ENCODE assay signal across 9 mouse cellular contexts in genomic region chr4:136678480-136678879, GRCm38 (mm10). TPM values are rescaled to one million over a fixed set of nuclear protein-coding genes. Genes with fewer than 3 reads are reported as not detected.
DNase-seq lines count a peak whose midpoint lies in the region; ATAC-seq and TF ChIP-seq lines count a peak whose summit lies in the region.
"Had no signal": no experiment of that assay in that cellular context is flagged by ENCODE, and none has a peak within 500 bp of the region (broad histone marks: within the 10 kb centered on the region; RNA-seq: fewer than 3 reads in every experiment).

No protein-coding gene starts in this region.

- no peaks in the 10 kb centered on the region for H3K27me3 ChIP-seq in embryonic facial prominence, embryonic 11.5 days (ENCODE audit: control insufficient read depth, insufficient read depth, low read length)

- peak; percentile 75 to 78 for DNase-seq in CD8-positive naive resting alpha-beta T cell, adult 2 months (ENCODE audit: low read depth in 2 of 2, low spot score in 2 of 2)
- peak; percentile 88 to 90 for DNase-seq in adrenal gland, postnatal 36 days
- peak; percentile 90 for DNase-seq in embryonic facial prominence, embryonic 11.5 days (ENCODE audit: low spot score)
- DNase-seq in kidney, postnatal 36 days: peak; percentile 82 to 91
- peak; percentile 79 for DNase-seq in lung, adult 2 months
- peak; percentile 70 for DNase-seq in ovary, postnatal 10 days (ENCODE audit: low spot score)
- DNase-seq in thymus, postnatal 0 days (ENCODE audit: low spot score): peak; percentile 86

- WGBS in embryonic facial prominence, embryonic 11.5 days: 4% methylated on average over 3 of the region's 3 CpGs
- WGBS in lung, adult 2 months: 4% methylated on average over 3 of the region's 3 CpGs

- no peaks in the 10 kb centered on the region for H3K9me3 ChIP-seq in embryonic facial prominence, embryonic 11.5 days (replicated peaks; ENCODE audit: control insufficient read depth, low read length)
- H3K9me3 ChIP-seq: heart, embryonic 15.5 days had no signal

- peak; percentile 95 for TF ChIP-seq CTCF in lung, adult 2 months (IDR thresholded peaks at IDR 0.05; ENCODE audit: insufficient read depth, low read length)

- no peak overlapping the region for H3K9ac ChIP-seq in embryonic facial prominence, embryonic 11.5 days (replicated peaks; ENCODE audit: low read length)
- H3K9ac ChIP-seq: heart, embryonic 15.5 days had no signal

- TF ChIP-seq POLR2A in lung, adult 2 months (IDR thresholded peaks at IDR 0.05; ENCODE audit: borderline replicate concordance, extremely low read depth, low read depth, low read length): no peak

- no peak overlapping the region for H3K4me3 ChIP-seq in embryonic facial prominence, embryonic 11.5 days (ENCODE audit: low read depth, low read length)
- no peak overlapping the region for H3K4me3 ChIP-seq in lung, adult 2 months (replicated peaks; ENCODE audit: extremely low read depth, low read depth, low read length)
- H3K4me3 ChIP-seq: heart, embryonic 15.5 days had no signal

- no peaks in the 10 kb centered on the region; the same call in none of the 2 replicates for H3K4me1 ChIP-seq in embryonic facial prominence, embryonic 11.5 days (ENCODE audit: control insufficient read depth, insufficient read depth, low read length)
- no peaks in the 10 kb centered on the region for H3K4me1 ChIP-seq in lung, adult 2 months (ENCODE audit: control insufficient read depth, insufficient read depth, low read length)
- H3K4me1 ChIP-seq: heart, embryonic 15.5 days had no signal

- H3K36me3 ChIP-seq in embryonic facial prominence, embryonic 11.5 days (replicated peaks; ENCODE audit: control insufficient read depth, insufficient read depth, low read depth, low read length): no peaks in the 10 kb centered on the region
- H3K36me3 ChIP-seq: heart, embryonic 15.5 days had no signal

- H3K4me2 ChIP-seq in embryonic facial prominence, embryonic 11.5 days (ENCODE audit: low read depth, low read length): no peak overlapping the region
- H3K4me2 ChIP-seq: heart, embryonic 15.5 days had no signal

- no peak overlapping the region for H3K27ac ChIP-seq in embryonic facial prominence, embryonic 11.5 days (replicated peaks; ENCODE audit: low read depth, low read length)
- H3K27ac ChIP-seq: heart, embryonic 15.5 days had no signal

- no peak for ATAC-seq in embryonic facial prominence, embryonic 11.5 days (replicated peaks; ENCODE audit: insufficient number of reproducible peaks, low FRiP score, low TSS enrichment, low read depth)
- ATAC-seq in granulocyte monocyte progenitor cell, adult 5-6 weeks (replicated peaks; ENCODE audit: poor library complexity, severe bottlenecking): peak; percentile 72

RNA-seq across cellular contexts. Expression of gene Lactbl1, which starts 56.1 kb away (rescaled TPM):
- total RNA-seq in adrenal gland, postnatal 36 days (2021): not detected
- polyA plus RNA-seq in embryonic facial prominence, embryonic 11.5 days (2014; fragmentation: Nextera tagmentation; extraction: Ambion mirVana): not detected in 2 replicates
- total RNA-seq in granulocyte monocyte progenitor cell, adult 5-6 weeks (2014; fragmentation: Nextera tagmentation): 0.36 TPM in 1 of 2 replicates, not detected in the other
- total RNA-seq in granulocyte monocyte progenitor cell, adult 5-6 weeks (2017): 0.09 TPM in 1 of 2 replicates, not detected in the other
- 0.05 and 0.07 TPM in 2 replicates for polyA plus RNA-seq in lung, adult 2 months (2012; rRNA removed)
- polyA plus RNA-seq in thymus, postnatal 0 days (2015; fragmentation: Nextera tagmentation; extraction: Ambion mirVana): 0.05 and 0.12 TPM in 2 replicates
- polyA plus RNA-seq: heart, embryonic 15.5 days had no signal
